Mouse (Mus musculus): Measurements from ENCODE around the gene Nr5a1.

The Nr5a1 gene

GRCm38 (mm10) chr2:38704336-38704735 lies 10.0 kb downstream of the Nr5a1 start:
- DNase-seq, result no peak

GRCm38 (mm10) chr2:38700177-38700576 lies 14.2 kb downstream of the Nr5a1 start:
- DNase-seq, result no peak

- no peak for DNase-seq
Observed at GRCm38 (mm10) chr2:38698623-38699022, 15.7 kb downstream of the Nr5a1 start.

- DNase-seq, result no peak
Observed at GRCm38 (mm10) chr2:38697128-38698120, 16.9 kb downstream of the Nr5a1 start.

GRCm38 (mm10) chr2:38695770-38696169 lies 18.6 kb downstream of the Nr5a1 start:
- no peak for DNase-seq

GRCm38 (mm10) chr2:38691542-38691941 lies 22.8 kb downstream of the Nr5a1 start:
- no peak for DNase-seq

GRCm38 (mm10) chr2:38689881-38690280 lies 24.5 kb downstream of the Nr5a1 start:
- no peak for DNase-seq

GRCm38 (mm10) chr2:38688791-38689520 lies 25.4 kb downstream of the Nr5a1 start:
- DNase-seq, result peak; percentile 25

GRCm38 (mm10) chr2:38685746-38686145 lies 28.6 kb downstream of the Nr5a1 start:
- no peak for DNase-seq

- DNase-seq, result no peak
Observed at GRCm38 (mm10) chr2:38683083-38683482, 31.3 kb downstream of the Nr5a1 start.

GRCm38 (mm10) chr2:38682209-38682608 lies 32.1 kb downstream of the Nr5a1 start:
- no peak for DNase-seq

- no peak for DNase-seq
Observed at GRCm38 (mm10) chr2:38678947-38679346, 35.4 kb downstream of the Nr5a1 start.

- peak; percentile 31 for DNase-seq
Observed at GRCm38 (mm10) chr2:38675366-38675969, 38.9 kb downstream of the Nr5a1 start.

GRCm38 (mm10) chr2:38672496-38672895 lies 41.8 kb downstream of the Nr5a1 start:
- DNase-seq, result no peak

- DNase-seq, result no peak
Observed at GRCm38 (mm10) chr2:38668802-38669580, 45.4 kb downstream of the Nr5a1 start.

GRCm38 (mm10) chr2:38661398-38661797 lies 52.9 kb downstream of the Nr5a1 start:
- no peak for DNase-seq

- DNase-seq, result peak; percentile 76
Observed at GRCm38 (mm10) chr2:38658338-38658836, 56.0 kb downstream of the Nr5a1 start.

- DNase-seq, result no peak
Observed at GRCm38 (mm10) chr2:38653694-38654093, 60.6 kb downstream of the Nr5a1 start.

- no peak for DNase-seq
Observed at GRCm38 (mm10) chr2:38653293-38653619, 61.1 kb downstream of the Nr5a1 start.

- peak; percentile 67 for DNase-seq
Observed at GRCm38 (mm10) chr2:38652565-38653292, 61.6 kb downstream of the Nr5a1 start.

- DNase-seq, result no peak
Observed at GRCm38 (mm10) chr2:38652098-38652497, 62.2 kb downstream of the Nr5a1 start.

GRCm38 (mm10) chr2:38650340-38650739 lies 64.0 kb downstream of the Nr5a1 start:
- DNase-seq, result no peak
